In the genomic region with DNA sequence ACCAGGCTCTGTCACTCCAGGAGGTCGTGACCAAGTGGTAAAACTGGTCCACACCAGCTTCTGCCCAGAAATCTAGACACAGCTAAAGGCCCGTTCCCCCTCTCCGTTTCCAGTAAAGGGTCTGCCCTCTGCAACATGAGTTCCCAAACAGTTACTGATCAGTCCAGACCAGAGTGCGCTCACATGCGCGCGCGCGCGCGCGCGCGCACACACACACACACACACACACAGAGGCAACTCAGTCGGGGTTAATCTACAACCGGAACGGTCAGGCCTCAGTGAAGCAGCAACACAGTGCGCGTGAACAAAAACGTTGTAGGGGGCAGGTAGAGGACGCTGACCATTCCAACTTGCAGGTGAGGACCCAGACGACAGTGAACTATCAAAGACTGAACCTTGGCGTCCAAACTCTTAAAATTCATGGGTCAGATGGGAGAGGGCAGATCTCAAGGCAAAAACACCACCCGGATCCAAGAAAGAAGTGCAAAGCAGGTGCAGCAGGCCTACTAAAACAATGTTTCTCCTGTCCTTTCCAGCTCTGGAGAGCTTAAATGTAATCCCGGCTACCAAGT, we compare ENCODE assay signal across 8 mouse cellular contexts. TPM values are rescaled to one million over a fixed set of nuclear protein-coding genes. Genes with fewer than 3 reads are reported as not detected.
A peak's percentile ranks its signal among the peaks of the same experiment; 100 is the strongest.
DNase-seq lines count a peak whose midpoint lies in the region; ATAC-seq and TF ChIP-seq lines count a peak whose summit lies in the region.

No protein-coding gene starts in this region.

- no peaks in the 10 kb centered on the region for H3K79me2 ChIP-seq in liver, adult 2 months (ENCODE audit: control insufficient read depth, insufficient read depth, low read length)

- WGBS in liver, adult 2 months, result 5% methylated on average over 25 of the region's 25 CpGs
- 1% methylated on average over 25 of the region's 25 CpGs for WGBS in heart, embryonic 15.5 days
- WGBS in limb, embryonic 10.5 days, result 1% methylated on average over 25 of the region's 25 CpGs

- H3K27me3 ChIP-seq in liver, adult 2 months (ENCODE audit: control insufficient read depth, insufficient read depth, low read length), result no peaks in the 10 kb centered on the region
- no peaks in the 10 kb centered on the region for H3K27me3 ChIP-seq in heart, embryonic 15.5 days
- H3K27me3 ChIP-seq in limb, embryonic 10.5 days (ENCODE audit: low read depth, poor library complexity, severe bottlenecking), result peaks cover 80% of the 10 kb centered on the region

- peak overlapping the region; percentile 64 for H3K4me3 ChIP-seq in liver, adult 2 months (ENCODE audit: insufficient read depth, low read depth, low read length)
- H3K4me3 ChIP-seq in heart, embryonic 15.5 days, result peak overlapping the region; percentile 70
- peak overlapping the region; percentile 82 for H3K4me3 ChIP-seq in limb, embryonic 10.5 days

- no peak for ATAC-seq in heart, embryonic 15.5 days (replicated peaks; ENCODE audit: insufficient number of reproducible peaks, insufficient read depth, low FRiP score, low read depth)

- no peak for TF ChIP-seq CTCF in liver, adult 2 months (IDR thresholded peaks at IDR 0.05; ENCODE audit: low read depth, low read length)

- H3K36me3 ChIP-seq in liver, adult 2 months (ENCODE audit: control insufficient read depth, insufficient read depth, low read length), result no peaks in the 10 kb centered on the region
- H3K36me3 ChIP-seq in heart, embryonic 15.5 days, result no peaks in the 10 kb centered on the region
- H3K36me3 ChIP-seq in limb, embryonic 10.5 days, result no peaks in the 10 kb centered on the region

- H3K9ac ChIP-seq in liver, adult 2 months (ENCODE audit: low read depth, low read length), result peak overlapping the region; percentile 1
- H3K9ac ChIP-seq in heart, embryonic 15.5 days, result peak overlapping the region; percentile 85

- peak; percentile 57 for DNase-seq in liver, adult 2 months (ENCODE audit: extremely low read depth, low read depth, low spot score)
- no peak for DNase-seq in liver
- peak; percentile 40 for DNase-seq in limb, embryonic 10.5 days (ENCODE audit: low spot score)
- DNase-seq in retina, embryonic 14.5 days (ENCODE audit: low spot score), result peak; percentile 46
- no peak for DNase-seq in spleen, adult 12 weeks (ENCODE audit: low spot score)
- no peak for DNase-seq in frontal cortex, adult 2 months (ENCODE audit: extremely low spot score in 1 of 2, low spot score in 1 of 2)
- DNase-seq in layer of hippocampus, adult 9-11 months, result no peak

- peaks cover 4% of the 10 kb centered on the region; the same call in 1 of the 2 replicates for H3K4me1 ChIP-seq in liver, adult 2 months (ENCODE audit: control insufficient read depth, insufficient read depth, low read length)
- peaks cover 82% of the 10 kb centered on the region for H3K4me1 ChIP-seq in heart, embryonic 15.5 days (replicated peaks)
- peaks cover 60% of the 10 kb centered on the region for H3K4me1 ChIP-seq in limb, embryonic 10.5 days

- no peak for TF ChIP-seq POLR2A in liver, adult 2 months (IDR thresholded peaks at IDR 0.05; ENCODE audit: extremely low read depth, insufficient read depth, low read length)

- peak overlapping the region; percentile 77 for H3K4me2 ChIP-seq in heart, embryonic 15.5 days

- no peak overlapping the region for H3K27ac ChIP-seq in liver, adult 2 months (replicated peaks; ENCODE audit: insufficient read depth, low read depth, low read length)
- peak overlapping the region; percentile 95 for H3K27ac ChIP-seq in heart, embryonic 15.5 days
- peak overlapping the region; percentile 82; the same call in 1 of the 2 replicates for H3K27ac ChIP-seq in limb, embryonic 10.5 days

- no peaks in the 10 kb centered on the region for H3K9me3 ChIP-seq in heart, embryonic 15.5 days (replicated peaks)
- no peaks in the 10 kb centered on the region for H3K9me3 ChIP-seq in limb, embryonic 10.5 days (replicated peaks)

RNA-seq across cellular contexts. Expression of a gene that starts 0.9 kb away (rescaled TPM):
- total RNA-seq in liver, adult 2 months (2014; rRNA removed), result 0.47 and 0.55 TPM in 2 replicates
- polyA plus RNA-seq in liver, adult 2 months (2012; rRNA removed), result 0.43 and 0.93 TPM in 2 replicates
- polyA plus RNA-seq in heart, embryonic 15.5 days (2015; fragmentation: Nextera tagmentation; extraction: Ambion mirVana), result 114 and 133 TPM in 2 replicates
- polyA plus RNA-seq in limb, embryonic 10.5 days (2016; fragmentation: Nextera tagmentation; extraction: Ambion mirVana), result 11.7 and 14.2 TPM in 2 replicates
- 2.8 and 3.2 TPM in 2 replicates for polyA plus RNA-seq in frontal cortex, adult 2 months (2012; rRNA removed)

RNA-seq across cellular contexts. Expression of a gene that starts 24.7 kb away (rescaled TPM):
- total RNA-seq in liver, adult 2 months (2014; rRNA removed), result 13.6 and 16.2 TPM in 2 replicates
- polyA plus RNA-seq in liver, adult 2 months (2012; rRNA removed), result 33.7 and 44.3 TPM in 2 replicates
- polyA plus RNA-seq in heart, embryonic 15.5 days (2015; fragmentation: Nextera tagmentation; extraction: Ambion mirVana), result 0.15 TPM in 1 of 2 replicates, not detected in the other
- polyA plus RNA-seq in limb, embryonic 10.5 days (2016; fragmentation: Nextera tagmentation; extraction: Ambion mirVana), result 0.08 TPM in 1 of 2 replicates, not detected in the other
- polyA plus RNA-seq in frontal cortex, adult 2 months (2012; rRNA removed), result 0.15 and 0.22 TPM in 2 replicates

RNA-seq across cellular contexts. Expression of a gene that starts 30.5 kb away (rescaled TPM):
- total RNA-seq in liver, adult 2 months (2014; rRNA removed), result 13.7 and 18.8 TPM in 2 replicates
- polyA plus RNA-seq in liver, adult 2 months (2012; rRNA removed), result 14.8 and 21.6 TPM in 2 replicates
- 57.8 and 83.8 TPM in 2 replicates for polyA plus RNA-seq in heart, embryonic 15.5 days (2015; fragmentation: Nextera tagmentation; extraction: Ambion mirVana)
- polyA plus RNA-seq in limb, embryonic 10.5 days (2016; fragmentation: Nextera tagmentation; extraction: Ambion mirVana), result 234 and 274 TPM in 2 replicates
- polyA plus RNA-seq in frontal cortex, adult 2 months (2012; rRNA removed), result 55.3 and 61.4 TPM in 2 replicates

RNA-seq across cellular contexts. Expression of a gene that starts 48.4 kb away (rescaled TPM):
- total RNA-seq in liver, adult 2 months (2014; rRNA removed), result not detected in 2 replicates
- not detected in 2 replicates for polyA plus RNA-seq in liver, adult 2 months (2012; rRNA removed)
- polyA plus RNA-seq in heart, embryonic 15.5 days (2015; fragmentation: Nextera tagmentation; extraction: Ambion mirVana), result 0.72 and 1.1 TPM in 2 replicates
- 5.0 and 5.4 TPM in 2 replicates for polyA plus RNA-seq in limb, embryonic 10.5 days (2016; fragmentation: Nextera tagmentation; extraction: Ambion mirVana)
- polyA plus RNA-seq in frontal cortex, adult 2 months (2012; rRNA removed), result 1.9 and 2.1 TPM in 2 replicates

Comparison
In these comparisons a context has a peak if more than half of its experiments do, and no peak if none do; other contexts are left out.
1. DNase-seq: peak in liver, adult 2 months (single experiment), limb, embryonic 10.5 days (single experiment) and retina, embryonic 14.5 days (single experiment); none in liver (single experiment), spleen, adult 12 weeks (single experiment), frontal cortex, adult 2 months (0 of 2) and layer of hippocampus, adult 9-11 months (single experiment).
2. RNA of a gene that starts 24.7 kb away (polyA plus RNA-seq): 33.7 to 44.3 TPM in liver, adult 2 months; 0.15 to 0.22 TPM in frontal cortex, adult 2 months, 0.08 TPM in limb, embryonic 10.5 days and 0.15 TPM in heart, embryonic 15.5 days; every median in the first group is over 10 times any median in the second.
3. Peak in every context shown above with its lines, with median percentiles within 50 percentile points of each other: H3K4me3 ChIP-seq.